Mouse (Mus musculus) lung, postnatal 0 days (tissue): ENCODE data around the gene Shroom3. TPM values are rescaled to one million over a fixed set of nuclear protein-coding genes. Genes with fewer than 3 reads are reported as not detected.

Experiments
- ATAC-seq: fragments of 200-750 bp; cut with Nextera tagmentation; 2 replicates; pipeline ENCODE4 v1.8.0; 2017; ENCODE audit warnings: moderate library complexity
- DNase-seq: peaks from one replicate; pipeline ENCODE4 v3.0.0-alpha.2; 2016; ENCODE audit warnings: low spot score
- H3K27ac ChIP-seq: fragments of 300-500 bp; sonication (generic); 2 replicates; pipeline ENCODE4 v1.5.1; 2014; ENCODE audit warnings: antibody characterized with exemption, mild to moderate bottlenecking, low read length, mixed read lengths
- H3K27me3 ChIP-seq: fragments of 300-500 bp; sonication (generic); replicated peaks from 2 replicates; pipeline ENCODE4 v1.6.1; 2014; ENCODE audit warnings: low read length, mixed read lengths; ENCODE audit not compliant: insufficient read depth
- H3K36me3 ChIP-seq: fragments of 300-500 bp; sonication (generic); 2 replicates; pipeline ENCODE4 v1.6.1; 2014; ENCODE audit warnings: low read length, mixed read lengths; ENCODE audit not compliant: insufficient read depth
- H3K4me1 ChIP-seq: fragments of 300-500 bp; sonication (generic); 2 replicates; pipeline ENCODE4 v1.6.1; 2014; ENCODE audit warnings: antibody characterized with exemption, low read depth, low read length, mixed read lengths; ENCODE audit not compliant: insufficient read depth
- H3K4me2 ChIP-seq: fragments of 300-500 bp; sonication (generic); replicated peaks from 2 replicates; pipeline ENCODE4 v1.6.1; 2014; ENCODE audit warnings: low read depth, mild to moderate bottlenecking, low read length, moderate library complexity, mixed read lengths
- H3K4me3 ChIP-seq: fragments of 300-500 bp; sonication (generic); 2 replicates; pipeline ENCODE4 v1.5.1; 2014; ENCODE audit warnings: low read depth, low read length
- H3K9ac ChIP-seq: fragments of 300-500 bp; sonication (generic); replicated peaks from 2 replicates; pipeline ENCODE4 v1.6.1; 2014; ENCODE audit warnings: low read depth, mild to moderate bottlenecking
- H3K9me3 ChIP-seq: fragments of 300-500 bp; sonication (generic); 2 replicates; pipeline ENCODE4 v1.6.1; 2016; ENCODE audit warnings: low read length, mixed read lengths
- CTCF ChIP-seq: IDR thresholded peaks from 2 replicates; pipeline ENCODE4 v1.5.1; 2016; ENCODE audit warnings: antibody characterized with exemption, mild to moderate bottlenecking
- EP300 ChIP-seq: IDR thresholded peaks from 2 replicates; pipeline ENCODE4 v1.6.1; 2016; ENCODE audit warnings: antibody characterized with exemption, mild to moderate bottlenecking, control low read depth
- WGBS: fragments of 180-500 bp; shearing (Covaris S2); extraction: QIAGEN DNeasy Blood & Tissue Kit; methylation state at CpG from one replicate; pipeline ENCODE4 v1.1.7; 2014; 5-methylcytosine and 5-hydroxymethylcytosine counted together
- polyA plus RNA-seq: library from polyadenylated mRNA; unstranded; fragments of >200 nt; fragmentation: Nextera tagmentation; extraction: Ambion mirVana; gene quantifications from 2 replicates; pipeline ENCODE4 v1.2.1, GENCODE M21; 2015

Gene Shroom3
- polyA plus RNA-seq, 1 experiment from 2014 or later = 8.8 TPM

DNA sequence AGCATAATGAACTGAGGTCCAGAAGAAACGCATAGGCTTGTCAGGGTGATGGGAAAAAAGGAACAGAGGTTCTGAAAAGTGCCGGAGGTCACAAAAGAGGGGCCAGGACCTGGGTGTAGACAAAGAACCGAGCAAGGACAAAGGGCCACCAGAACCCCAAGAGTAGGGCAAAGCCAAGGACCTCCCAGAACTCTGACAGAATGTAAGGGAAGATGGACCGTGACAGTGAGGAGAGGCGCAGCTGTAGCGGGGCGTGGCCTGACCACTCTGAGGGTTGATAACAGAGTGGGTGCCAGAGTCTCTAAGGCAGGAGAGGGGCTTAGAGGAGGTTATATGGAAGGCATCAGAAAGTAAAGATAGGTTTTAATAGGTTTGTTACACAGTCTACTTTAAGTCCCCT, 77.3 kb downstream of the Shroom3 start:
- Histone ChIP-seq H3K9ac (no peak overlapping the region), H3K4me2 (no peak overlapping the region), H3K27me3 (no peaks in the 10 kb centered on the region), H3K27ac (no peak overlapping the region), H3K36me3 (no peaks in the 10 kb centered on the region), H3K4me1 (peaks cover 15% of the 10 kb centered on the region; the same call in 1 of the 2 replicates), H3K9me3 (no peaks in the 10 kb centered on the region), H3K4me3 (no peak overlapping the region)
- TF ChIP-seq CTCF (no peak), EP300 (no peak)
- no peak for DNase-seq
- no peak for ATAC-seq
- WGBS = 79% methylated on average over 7 of the region's 7 CpGs

DNA sequence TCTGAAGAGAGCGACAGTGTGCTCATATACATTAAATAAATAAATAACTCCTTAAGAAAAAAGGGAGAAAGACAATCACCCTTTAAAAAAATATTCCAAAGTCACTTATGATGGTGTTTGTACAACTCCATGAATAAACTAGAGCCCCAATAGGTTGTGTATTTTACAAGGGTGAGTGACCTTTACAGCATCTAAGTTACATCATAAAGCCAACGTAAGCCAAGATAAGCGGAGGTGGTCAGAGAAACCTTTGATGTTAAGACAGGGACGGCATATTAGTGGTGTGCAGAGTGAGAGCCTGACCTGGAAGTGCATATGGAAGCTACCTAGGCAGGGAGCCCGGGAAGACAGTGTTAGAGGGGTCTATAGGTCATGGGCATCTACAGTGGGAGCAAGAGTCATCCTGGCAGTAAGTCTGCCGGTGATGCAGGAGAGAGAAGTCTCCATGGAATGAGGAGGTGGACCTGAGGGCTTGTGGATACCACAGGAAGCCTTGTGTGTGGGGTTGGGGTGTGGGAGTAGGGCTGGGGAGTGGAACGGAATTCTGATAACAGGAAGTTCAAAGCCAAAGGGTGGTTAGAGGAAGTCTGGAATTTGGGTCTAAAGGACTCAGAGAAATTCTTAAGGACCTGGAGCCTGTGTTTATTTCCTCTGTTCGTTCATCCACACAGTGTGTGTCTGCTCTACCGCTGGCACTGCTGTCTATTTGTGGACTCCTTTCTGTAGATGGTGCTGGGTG, 78.5 kb downstream of the Shroom3 start:
- Histone ChIP-seq H3K9ac (no peak overlapping the region), H3K4me3 (no peak overlapping the region), H3K27me3 (no peaks in the 10 kb centered on the region), H3K27ac (no peak overlapping the region), H3K4me2 (no peak overlapping the region), H3K9me3 (no peaks in the 10 kb centered on the region), H3K4me1 (peaks cover 15% of the 10 kb centered on the region; the same call in 1 of the 2 replicates), H3K36me3 (no peaks in the 10 kb centered on the region)
- DNase-seq = peak; percentile 47
- WGBS = 50% methylated on average over 9 of the region's 9 CpGs
- peak; percentile 25; the same call in 1 of the 2 replicates for ATAC-seq
- TF ChIP-seq EP300 (no peak), CTCF (no peak)

DNA sequence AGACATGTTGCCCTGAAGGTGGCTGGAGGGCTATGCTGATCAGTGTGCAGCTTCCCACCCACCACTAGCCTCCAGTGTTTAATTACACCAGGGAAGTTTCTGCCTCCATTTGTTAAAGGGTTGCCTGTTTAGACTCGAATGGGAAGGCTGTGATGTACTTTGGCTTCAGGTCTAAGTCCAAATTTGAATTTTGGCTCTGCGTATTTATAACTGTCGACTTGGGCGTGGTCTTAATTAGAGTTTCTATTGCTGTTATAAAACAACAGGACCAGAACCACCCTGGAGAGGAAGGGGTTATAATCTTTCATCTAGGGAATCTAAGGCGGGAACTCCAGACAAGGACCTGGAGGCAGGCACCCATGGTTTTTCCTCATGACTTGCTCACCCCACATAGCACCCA, 79.2 kb downstream of the Shroom3 start:
- Histone ChIP-seq H3K4me3 (no peak overlapping the region), H3K4me1 (peaks cover 15% of the 10 kb centered on the region; the same call in 1 of the 2 replicates), H3K4me2 (no peak overlapping the region), H3K27me3 (no peaks in the 10 kb centered on the region), H3K27ac (no peak overlapping the region), H3K36me3 (no peaks in the 10 kb centered on the region), H3K9me3 (no peaks in the 10 kb centered on the region), H3K9ac (no peak overlapping the region)
- TF ChIP-seq EP300 (no peak), CTCF (no peak)
- 84% methylated on average over 5 of the region's 5 CpGs for WGBS
- ATAC-seq (no peak), DNase-seq (no peak)

DNA sequence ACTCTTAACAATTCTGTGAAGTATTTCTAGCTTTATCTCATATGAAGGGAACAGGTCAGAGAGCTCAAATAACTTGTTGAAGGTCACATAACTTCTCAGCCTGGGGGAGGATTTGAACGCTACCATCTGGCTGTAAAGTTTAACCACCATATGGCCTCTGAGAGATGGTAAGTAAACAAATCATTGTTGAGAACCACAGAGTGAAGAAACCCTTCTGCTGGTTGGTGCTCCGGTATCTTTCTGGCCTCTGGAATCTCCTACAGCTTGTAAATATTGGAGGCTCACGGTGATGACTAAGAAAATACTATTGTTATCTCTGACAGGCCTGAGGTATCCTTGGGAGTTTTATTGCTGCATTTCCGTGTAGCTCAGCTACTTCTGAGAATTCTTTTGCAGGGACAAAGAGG, 80.3 kb downstream of the Shroom3 start:
- peak; percentile 75 for DNase-seq
- no peak overlapping the region for H3K4me3 ChIP-seq
- H3K4me2 ChIP-seq = no peak overlapping the region
- H3K27ac ChIP-seq = peak overlapping the region; percentile 38; the same call in 1 of the 2 replicates
- ATAC-seq = peak; percentile 66
- peaks cover 15% of the 10 kb centered on the region; the same call in 1 of the 2 replicates for H3K4me1 ChIP-seq
- 12% methylated on average over 4 of the region's 4 CpGs for WGBS
- H3K9me3 ChIP-seq = no peaks in the 10 kb centered on the region
- no peak overlapping the region for H3K9ac ChIP-seq
- TF ChIP-seq CTCF = no peak
- peak; percentile 93 for TF ChIP-seq EP300
- H3K27me3 ChIP-seq = no peaks in the 10 kb centered on the region
- no peaks in the 10 kb centered on the region for H3K36me3 ChIP-seq

DNA sequence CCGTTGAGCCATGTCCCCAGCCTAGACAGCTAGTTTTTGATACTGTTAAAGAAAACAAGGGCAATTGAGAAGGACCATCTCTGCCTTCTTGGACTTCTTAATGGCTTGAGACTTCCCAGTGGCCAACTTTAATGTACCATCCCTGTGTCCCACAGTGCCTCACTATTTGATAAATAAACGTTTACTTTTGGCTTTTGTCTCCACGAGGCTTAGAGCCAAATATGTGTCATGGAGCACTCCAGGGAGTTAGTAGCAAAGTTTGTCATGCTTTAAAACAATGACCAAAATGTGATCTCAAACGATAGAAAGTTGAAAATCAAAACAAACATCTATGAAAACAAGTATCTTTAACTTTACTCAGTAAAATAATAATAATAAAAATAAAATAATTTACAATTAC, 83.1 kb downstream of the Shroom3 start:
- DNase-seq (no peak), ATAC-seq (no peak)
- H3K9me3 ChIP-seq = no peaks in the 10 kb centered on the region
- H3K27me3 ChIP-seq = no peaks in the 10 kb centered on the region
- 32% methylated on average over 4 of the region's 4 CpGs for WGBS
- TF ChIP-seq CTCF (no peak), EP300 (no peak)
- no peak overlapping the region for H3K9ac ChIP-seq
- no peak overlapping the region for H3K4me3 ChIP-seq
- peaks cover 12% of the 10 kb centered on the region; the same call in 1 of the 2 replicates for H3K4me1 ChIP-seq
- 0 out of 2 replicates have a peak overlapping the region, but pooled peaks have one; percentile 32 for H3K27ac ChIP-seq
- H3K4me2 ChIP-seq = no peak overlapping the region
- no peaks in the 10 kb centered on the region for H3K36me3 ChIP-seq

DNA sequence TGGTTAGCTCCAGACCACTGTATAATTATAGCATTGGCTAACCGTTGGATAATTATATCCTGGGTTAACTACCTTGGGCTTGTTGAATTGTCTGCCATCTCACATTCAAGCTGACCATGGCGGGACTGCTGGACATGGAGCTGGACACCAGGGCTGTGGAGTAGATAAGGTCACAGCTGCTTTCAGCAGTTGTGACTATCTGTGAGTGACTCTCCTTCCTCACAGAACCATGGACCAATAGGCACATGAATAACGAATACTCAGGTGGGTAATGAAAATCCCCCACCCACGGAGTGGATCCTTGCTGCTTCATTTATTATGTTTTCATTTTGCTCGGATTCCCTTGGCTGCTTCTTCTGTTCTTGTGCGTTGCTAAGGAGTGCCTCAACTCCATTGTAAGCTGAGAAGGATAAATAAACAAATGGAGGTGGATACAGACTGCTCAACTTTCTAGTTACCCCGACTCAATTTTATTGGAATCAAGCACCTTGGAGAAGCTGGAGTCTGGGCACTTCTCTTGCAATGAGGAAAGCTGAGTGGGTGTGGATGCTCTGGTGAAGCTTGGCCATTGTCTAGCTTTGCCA, 84.1 kb downstream of the Shroom3 start:
- 44% methylated on average over 7 of the region's 7 CpGs for WGBS
- Histone ChIP-seq H3K27me3 (no peaks in the 10 kb centered on the region), H3K9me3 (no peaks in the 10 kb centered on the region), H3K4me3 (no peak overlapping the region), H3K36me3 (no peaks in the 10 kb centered on the region), H3K9ac (no peak overlapping the region), H3K4me1 (peaks cover 7% of the 10 kb centered on the region; the same call in 1 of the 2 replicates), H3K4me2 (no peak overlapping the region), H3K27ac (no peak overlapping the region)
- DNase-seq (no peak), ATAC-seq (no peak)
- TF ChIP-seq CTCF = no peak
- TF ChIP-seq EP300 = no peak
